Mouse (Mus musculus) lung, postnatal 0 days (tissue): ENCODE measurements around the gene Ms4a12.

Experiments
- CTCF ChIP-seq: IDR thresholded peaks from 2 replicates; pipeline ENCODE4 v1.5.1; 2016; ENCODE audit warnings: antibody characterized with exemption, mild to moderate bottlenecking
- EP300 ChIP-seq: IDR thresholded peaks from 2 replicates; pipeline ENCODE4 v1.6.1; 2016; ENCODE audit warnings: antibody characterized with exemption, mild to moderate bottlenecking, control low read depth

- TF ChIP-seq CTCF (no peak), EP300 (no peak)
Observed at GRCm38 (mm10) chr19:11242560-11242959, 10.3 kb upstream of the Ms4a12 start.
